ENCODE assay signal across 8 mouse cellular contexts in the genomic region with DNA sequence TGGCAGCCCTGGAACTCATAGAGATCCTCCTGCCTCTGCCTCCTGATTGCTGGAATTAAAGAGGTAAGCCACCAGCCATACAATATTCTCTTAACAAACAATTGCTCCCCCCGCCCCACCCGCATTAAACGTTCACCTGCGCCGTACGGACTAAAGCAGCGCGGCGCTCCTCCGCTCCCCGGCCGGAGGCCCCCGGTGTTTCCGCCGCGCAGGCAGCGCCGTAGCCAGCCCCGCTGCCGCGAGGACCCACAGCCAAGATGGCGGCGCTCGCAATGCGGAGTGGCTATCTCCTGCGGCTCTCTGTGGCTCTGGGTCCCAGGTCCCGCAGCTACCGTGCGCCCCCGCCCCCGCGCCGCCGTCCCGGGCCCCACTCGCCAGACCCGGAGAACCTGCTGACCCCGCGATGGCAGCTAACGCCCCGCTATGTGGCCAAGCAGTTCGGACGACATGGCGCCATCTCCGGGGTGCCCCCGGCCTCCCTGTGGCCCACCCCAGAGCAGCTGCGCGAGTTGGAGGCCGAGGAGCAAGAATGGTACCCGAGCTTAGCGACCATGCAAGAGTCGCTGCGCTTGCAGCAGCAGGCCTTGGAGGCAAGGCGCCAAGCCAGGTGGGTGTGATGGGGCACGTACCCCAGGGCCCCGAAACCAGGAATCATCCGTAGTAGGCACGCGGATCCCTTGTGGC. TPM values are rescaled to one million over a fixed set of nuclear protein-coding genes. Genes with fewer than 3 reads are reported as not detected.
DNase-seq lines count a peak whose midpoint lies in the region; ATAC-seq and TF ChIP-seq lines count a peak whose summit lies in the region.

No protein-coding gene starts in this region.

- ATAC-seq in embryonic facial prominence, embryonic 13.5 days (ENCODE audit: insufficient number of reproducible peaks, insufficient read depth, low FRiP score, low TSS enrichment, low read depth): peak; percentile 69
- peak; percentile 77 for ATAC-seq in limb, embryonic 14.5 days (ENCODE audit: low FRiP score, low read depth)
- ATAC-seq in midbrain, embryonic 14.5 days (ENCODE audit: low FRiP score, low TSS enrichment): peak; percentile 73

- WGBS in embryonic facial prominence, embryonic 13.5 days: 1% methylated on average over 59 of the region's 59 CpGs
- WGBS in heart, adult 2 months: under 1% methylated on average over 59 of the region's 59 CpGs
- 2% methylated on average over 53 of the region's 59 CpGs for WGBS in limb, embryonic 14.5 days
- WGBS in midbrain, embryonic 14.5 days: 1% methylated on average over 59 of the region's 59 CpGs

- no peaks in the 10 kb centered on the region for H3K27me3 ChIP-seq in embryonic facial prominence, embryonic 13.5 days
- no peaks in the 10 kb centered on the region for H3K27me3 ChIP-seq in heart, adult 2 months (ENCODE audit: control insufficient read depth, insufficient read depth, low read length)
- no peaks in the 10 kb centered on the region for H3K27me3 ChIP-seq in limb, embryonic 14.5 days (ENCODE audit: control insufficient read depth, insufficient read depth, low read length)
- H3K27me3 ChIP-seq in midbrain, embryonic 14.5 days (ENCODE audit: control insufficient read depth, insufficient read depth, low read length): no peaks in the 10 kb centered on the region

- H3K27ac ChIP-seq in embryonic facial prominence, embryonic 13.5 days: peak overlapping the region; percentile 97
- peak overlapping the region; percentile 94 for H3K27ac ChIP-seq in heart, adult 2 months
- peak overlapping the region; percentile 94 for H3K27ac ChIP-seq in limb, embryonic 14.5 days (replicated peaks; ENCODE audit: low read depth, low read length)
- H3K27ac ChIP-seq in midbrain, embryonic 14.5 days (replicated peaks; ENCODE audit: low read depth, low read length): peak overlapping the region; percentile 94

- H3K4me1 ChIP-seq in embryonic facial prominence, embryonic 13.5 days: peaks cover 29% of the 10 kb centered on the region
- no peaks in the 10 kb centered on the region; the same call in 1 of the 2 replicates for H3K4me1 ChIP-seq in heart, adult 2 months (ENCODE audit: control insufficient read depth, insufficient read depth, low read length)
- peaks cover 8% of the 10 kb centered on the region; the same call in 1 of the 2 replicates for H3K4me1 ChIP-seq in limb, embryonic 14.5 days (ENCODE audit: control insufficient read depth, insufficient read depth, low read length)
- H3K4me1 ChIP-seq in midbrain, embryonic 14.5 days (ENCODE audit: control insufficient read depth, insufficient read depth, low read length): peaks cover 8% of the 10 kb centered on the region; the same call in 1 of the 2 replicates

- no peaks in the 10 kb centered on the region for H3K9me3 ChIP-seq in embryonic facial prominence, embryonic 13.5 days
- H3K9me3 ChIP-seq in limb, embryonic 14.5 days (ENCODE audit: control insufficient read depth, low read length): no peaks in the 10 kb centered on the region
- no peaks in the 10 kb centered on the region for H3K9me3 ChIP-seq in midbrain, embryonic 14.5 days (ENCODE audit: control insufficient read depth, low read length)

- H3K79me2 ChIP-seq in heart, adult 2 months (replicated peaks; ENCODE audit: control insufficient read depth, insufficient read depth, low read length): no peaks in the 10 kb centered on the region

- intact Hi-C loops in heart, adult 2 months (cut with DNase I): loop anchor here (2.0 kb wide), 1 partner anchor 25 kb away; a partner anchor contains a TSS

- H3K4me3 ChIP-seq in embryonic facial prominence, embryonic 13.5 days: peak overlapping the region; percentile 74
- peak overlapping the region; percentile 89 for H3K4me3 ChIP-seq in heart, adult 2 months
- peak overlapping the region; percentile 96 for H3K4me3 ChIP-seq in limb, embryonic 14.5 days (replicated peaks; ENCODE audit: low read length)
- H3K4me3 ChIP-seq in midbrain, embryonic 14.5 days (replicated peaks; ENCODE audit: low read depth, low read length): peak overlapping the region; percentile 85

- TF ChIP-seq POLR2A in heart, adult 2 months (IDR thresholded peaks at IDR 0.05; ENCODE audit: insufficient read depth, low read depth, low read length): peak; percentile 76
- peak; percentile 86; the same call in 1 of the 2 replicates for TF ChIP-seq POLR2A in limb, embryonic 14.5 days (IDR thresholded peaks at IDR 0.05; ENCODE audit: borderline replicate concordance, extremely low read depth, insufficient read depth, insufficient read length)

- no peak for TF ChIP-seq CTCF in heart, adult 2 months (IDR thresholded peaks at IDR 0.05)

- DNase-seq in 3T3-L1 (ENCODE audit: low read depth, low spot score): peak; percentile 73
- DNase-seq in adrenal gland, postnatal 25 days: peak; percentile 89
- DNase-seq in heart, adult 2 months: peak; percentile 87 to 91
- DNase-seq in kidney, adult 18-20 months: peak; percentile 85
- peak; percentile 64 for DNase-seq in limb, embryonic 14.5 days (ENCODE audit: low spot score)
- DNase-seq in midbrain, embryonic 14.5 days: peak; percentile 92
- peak; percentile 71 to 87 for DNase-seq in spleen, adult 18-20 months

- peaks cover 37% of the 10 kb centered on the region for H3K36me3 ChIP-seq in embryonic facial prominence, embryonic 13.5 days
- peaks cover 2% of the 10 kb centered on the region; the same call in 1 of the 2 replicates for H3K36me3 ChIP-seq in heart, adult 2 months (ENCODE audit: control insufficient read depth, insufficient read depth, low read length)
- H3K36me3 ChIP-seq in limb, embryonic 14.5 days (ENCODE audit: control insufficient read depth, insufficient read depth, low read length): peaks cover 37% of the 10 kb centered on the region
- peaks cover 38% of the 10 kb centered on the region for H3K36me3 ChIP-seq in midbrain, embryonic 14.5 days (ENCODE audit: control insufficient read depth, insufficient read depth, low read length)

- H3K4me2 ChIP-seq in embryonic facial prominence, embryonic 13.5 days: peak overlapping the region; percentile 61
- H3K4me2 ChIP-seq in limb, embryonic 14.5 days (replicated peaks; ENCODE audit: low read depth, low read length, severe bottlenecking): peak overlapping the region; percentile 53
- H3K4me2 ChIP-seq in midbrain, embryonic 14.5 days (ENCODE audit: low read length): peak overlapping the region; percentile 67

- H3K9ac ChIP-seq in embryonic facial prominence, embryonic 13.5 days: peak overlapping the region; percentile 99
- H3K9ac ChIP-seq in heart, adult 2 months (ENCODE audit: low read depth, low read length): peak overlapping the region; percentile 98
- peak overlapping the region; percentile 96 for H3K9ac ChIP-seq in limb, embryonic 14.5 days (ENCODE audit: low read depth, low read length, severe bottlenecking)
- H3K9ac ChIP-seq in midbrain, embryonic 14.5 days (replicated peaks; ENCODE audit: low read length): peak overlapping the region; percentile 93

- TF ChIP-seq EP300 in heart, adult 2 months (IDR thresholded peaks at IDR 0.05; ENCODE audit: insufficient read depth, low read depth, low read length): no peak

RNA-seq across cellular contexts. Expression of a gene that starts 0.9 kb away (rescaled TPM):
- 55.1 and 59.9 TPM in 2 replicates for total RNA-seq in adrenal gland, postnatal 25 days (2021)
- 45.6 and 48.2 TPM in 2 replicates for polyA plus RNA-seq in embryonic facial prominence, embryonic 13.5 days (2015; fragmentation: Nextera tagmentation; extraction: Ambion mirVana)
- 10 to 100 TPM; 27.4 to 29.7 TPM for total RNA-seq in heart, adult 2 months (2021)
- 13.4 and 21.2 TPM in 2 replicates for polyA plus RNA-seq in heart, adult 2 months (2012; rRNA removed)
- 39.8 and 45.6 TPM in 2 replicates for polyA plus RNA-seq in limb, embryonic 14.5 days (2012; rRNA removed)
- 43.2 and 44.9 TPM in 2 replicates for polyA plus RNA-seq in limb, embryonic 14.5 days (2014; fragmentation: Nextera tagmentation; extraction: Ambion mirVana)
- polyA plus RNA-seq in midbrain, embryonic 14.5 days (2014; fragmentation: Nextera tagmentation; extraction: Ambion mirVana): 32.7 and 35.8 TPM in 2 replicates

RNA-seq across cellular contexts. Expression of a gene that starts 8.3 kb away (rescaled TPM):
- total RNA-seq in adrenal gland, postnatal 25 days (2021): 116 and 120 TPM in 2 replicates
- 97.1 and 100 TPM in 2 replicates for polyA plus RNA-seq in embryonic facial prominence, embryonic 13.5 days (2015; fragmentation: Nextera tagmentation; extraction: Ambion mirVana)
- total RNA-seq in heart, adult 2 months (2021): 10 to 100 TPM; 85.1 to 87.6 TPM
- 77.3 and 101 TPM in 2 replicates for polyA plus RNA-seq in heart, adult 2 months (2012; rRNA removed)
- polyA plus RNA-seq in limb, embryonic 14.5 days (2012; rRNA removed): 82.0 and 82.4 TPM in 2 replicates
- 104 and 109 TPM in 2 replicates for polyA plus RNA-seq in limb, embryonic 14.5 days (2014; fragmentation: Nextera tagmentation; extraction: Ambion mirVana)
- polyA plus RNA-seq in midbrain, embryonic 14.5 days (2014; fragmentation: Nextera tagmentation; extraction: Ambion mirVana): 83.4 and 84.3 TPM in 2 replicates

RNA-seq across cellular contexts. Expression of a gene that starts 9.6 kb away (rescaled TPM):
- total RNA-seq in adrenal gland, postnatal 25 days (2021): 11.2 and 11.6 TPM in 2 replicates
- 7.0 TPM in 2 replicates for polyA plus RNA-seq in embryonic facial prominence, embryonic 13.5 days (2015; fragmentation: Nextera tagmentation; extraction: Ambion mirVana)
- 10 to 100 TPM; 11.2 to 12.3 TPM for total RNA-seq in heart, adult 2 months (2021)
- 6.1 and 7.6 TPM in 2 replicates for polyA plus RNA-seq in heart, adult 2 months (2012; rRNA removed)
- 5.7 and 5.9 TPM in 2 replicates for polyA plus RNA-seq in limb, embryonic 14.5 days (2012; rRNA removed)
- polyA plus RNA-seq in limb, embryonic 14.5 days (2014; fragmentation: Nextera tagmentation; extraction: Ambion mirVana): 6.4 and 6.9 TPM in 2 replicates
- polyA plus RNA-seq in midbrain, embryonic 14.5 days (2014; fragmentation: Nextera tagmentation; extraction: Ambion mirVana): 9.9 and 12.7 TPM in 2 replicates

RNA-seq across cellular contexts. Expression of a gene that starts 14.6 kb away (rescaled TPM):
- total RNA-seq in adrenal gland, postnatal 25 days (2021): 489 and 566 TPM in 2 replicates
- polyA plus RNA-seq in embryonic facial prominence, embryonic 13.5 days (2015; fragmentation: Nextera tagmentation; extraction: Ambion mirVana): 959 and 1,012 TPM in 2 replicates
- 100 to 1,000 TPM; 352 to 416 TPM for total RNA-seq in heart, adult 2 months (2021)
- polyA plus RNA-seq in heart, adult 2 months (2012; rRNA removed): 154 and 269 TPM in 2 replicates
- polyA plus RNA-seq in limb, embryonic 14.5 days (2012; rRNA removed): 575 and 831 TPM in 2 replicates
- 802 and 827 TPM in 2 replicates for polyA plus RNA-seq in limb, embryonic 14.5 days (2014; fragmentation: Nextera tagmentation; extraction: Ambion mirVana)
- 434 and 525 TPM in 2 replicates for polyA plus RNA-seq in midbrain, embryonic 14.5 days (2014; fragmentation: Nextera tagmentation; extraction: Ambion mirVana)

RNA-seq across cellular contexts. Expression of a gene that starts 24.6 kb away (rescaled TPM):
- total RNA-seq in adrenal gland, postnatal 25 days (2021): 62.3 and 67.2 TPM in 2 replicates
- polyA plus RNA-seq in embryonic facial prominence, embryonic 13.5 days (2015; fragmentation: Nextera tagmentation; extraction: Ambion mirVana): 105 and 108 TPM in 2 replicates
- total RNA-seq in heart, adult 2 months (2021): 10 to 100 TPM; 21.8 to 24.5 TPM
- 32.5 and 41.4 TPM in 2 replicates for polyA plus RNA-seq in heart, adult 2 months (2012; rRNA removed)
- polyA plus RNA-seq in limb, embryonic 14.5 days (2012; rRNA removed): 105 and 123 TPM in 2 replicates
- 78.4 and 81.2 TPM in 2 replicates for polyA plus RNA-seq in limb, embryonic 14.5 days (2014; fragmentation: Nextera tagmentation; extraction: Ambion mirVana)
- polyA plus RNA-seq in midbrain, embryonic 14.5 days (2014; fragmentation: Nextera tagmentation; extraction: Ambion mirVana): 95.6 and 111 TPM in 2 replicates

Comparison
In these comparisons a context has a peak if more than half of its experiments do, and no peak if none do; other contexts are left out.
1. Peak in every context shown above with its lines: DNase-seq, ATAC-seq, H3K4me3 ChIP-seq and H3K27ac ChIP-seq.